Mouse (Mus musculus) v-Abl transformed pro-B cells (cell line): ENCODE data around the gene Coil.

Experiments used
- in situ Hi-C, 2 experiments: fragments of 400-800 bp; cut with MboI; formaldehyde crosslinking; loops; one replicate each; pipeline ENCODE4 v1.15.1; 2025; ENCODE audit not compliant: unreplicated experiment in 2 of 2

The Coil gene

DNA sequence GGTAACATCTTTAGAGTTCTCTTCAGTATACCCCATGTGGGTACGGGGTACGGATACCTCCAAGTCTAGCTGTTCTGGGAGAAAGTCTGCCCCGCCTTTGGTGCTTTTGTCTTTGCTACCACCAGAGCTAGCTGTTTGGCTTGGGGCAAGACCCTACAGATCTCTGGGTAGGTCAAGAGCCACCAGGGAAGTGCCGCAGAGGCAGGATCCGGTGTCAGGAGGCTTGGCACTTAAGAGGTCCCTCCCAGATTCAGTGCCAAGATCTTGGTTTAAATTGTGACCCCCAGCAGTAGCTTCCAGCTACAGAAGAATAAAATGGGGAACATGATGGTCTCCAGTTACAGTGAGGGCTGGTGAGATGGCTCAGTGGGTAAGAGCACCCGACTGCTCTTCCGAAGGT, 31.5 kb downstream of the Coil start:
- in situ Hi-C loops, result no loop called here

GRCm38 (mm10) chr11:89002068-89002467, 32.0 kb downstream of the Coil start:
- in situ Hi-C loops, result no loop called here

DNA sequence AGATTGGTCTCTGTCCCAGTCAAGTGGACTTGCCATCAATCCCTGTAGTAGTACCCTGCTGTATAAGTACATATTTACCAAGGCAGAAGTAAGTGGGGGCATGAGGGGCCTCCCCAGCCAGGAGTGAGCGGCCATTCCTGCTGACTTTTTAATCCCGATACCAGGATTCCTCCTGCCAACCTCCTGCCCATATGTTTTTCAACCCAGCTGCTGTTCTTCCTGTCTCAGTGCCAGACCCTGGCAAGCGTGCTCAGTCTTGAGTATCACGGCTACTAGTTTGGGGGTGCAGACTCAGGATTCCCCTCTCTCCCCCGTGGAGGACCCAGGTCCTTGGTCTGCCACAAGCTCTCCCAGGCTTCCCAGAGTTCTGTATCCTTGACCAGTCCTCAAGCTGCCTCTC, 32.6 kb downstream of the Coil start:
- in situ Hi-C loops, result no loop called here

- in situ Hi-C loops, result no loop called here
These were observed 33.0 kb downstream of the Coil start for GRCm38 (mm10) chr11:89003078-89003477.

- in situ Hi-C loops, result no loop called here
These were observed 33.7 kb downstream of the Coil start for GRCm38 (mm10) chr11:89003726-89004125.

GRCm38 (mm10) chr11:89005473-89005872, 35.4 kb downstream of the Coil start:
- in situ Hi-C loops, result no loop called here

- in situ Hi-C loops, result no loop called here
These were observed 36.4 kb downstream of the Coil start for GRCm38 (mm10) chr11:89006404-89006803.

- in situ Hi-C loops, result no loop called here
These were observed 37.5 kb downstream of the Coil start for GRCm38 (mm10) chr11:89007582-89007981.

- in situ Hi-C loops, result no loop called here
These were observed 39.0 kb downstream of the Coil start for GRCm38 (mm10) chr11:89009066-89009465.

DNA sequence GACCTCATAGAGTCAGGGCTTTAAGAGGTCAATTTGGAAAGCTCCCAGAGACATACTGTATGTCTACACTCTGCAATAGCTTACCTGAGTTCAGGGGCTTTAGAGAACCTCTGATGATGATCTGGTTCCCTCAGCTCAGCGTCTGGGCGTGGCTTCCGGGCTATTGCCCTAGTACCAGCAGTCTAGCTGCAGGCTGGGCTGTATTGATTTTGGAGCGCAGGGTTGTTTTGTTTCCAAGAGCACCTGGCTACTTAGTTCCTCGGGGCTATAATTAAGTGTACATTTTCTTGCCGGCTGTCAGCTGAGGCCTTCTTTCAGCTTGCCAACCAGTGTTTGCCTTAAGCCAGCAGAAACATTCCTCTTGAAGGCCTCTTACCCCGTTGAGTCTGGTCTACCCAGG, 39.4 kb downstream of the Coil start:
- in situ Hi-C loops, result no loop called here

DNA sequence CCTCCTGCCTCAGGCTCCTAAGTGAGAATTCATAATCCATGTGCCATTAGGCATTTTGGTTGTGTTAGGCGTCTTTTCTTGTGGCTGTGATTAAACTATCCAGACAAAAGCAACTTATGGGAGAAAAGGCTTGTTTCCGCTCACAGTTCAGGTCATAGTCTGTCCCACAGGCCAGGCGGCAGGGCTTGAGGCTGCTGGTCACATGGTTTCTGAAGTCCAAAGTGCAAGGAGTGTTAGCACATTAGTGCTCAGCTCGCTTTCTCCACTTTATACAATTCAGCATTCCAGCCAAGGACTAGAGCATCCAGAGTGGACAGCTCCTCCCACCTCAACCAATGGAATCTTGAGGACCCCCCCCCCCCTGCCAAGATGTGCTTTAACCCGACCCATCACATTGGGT, 42.2 kb downstream of the Coil start:
- in situ Hi-C loops, result no loop called here

DNA sequence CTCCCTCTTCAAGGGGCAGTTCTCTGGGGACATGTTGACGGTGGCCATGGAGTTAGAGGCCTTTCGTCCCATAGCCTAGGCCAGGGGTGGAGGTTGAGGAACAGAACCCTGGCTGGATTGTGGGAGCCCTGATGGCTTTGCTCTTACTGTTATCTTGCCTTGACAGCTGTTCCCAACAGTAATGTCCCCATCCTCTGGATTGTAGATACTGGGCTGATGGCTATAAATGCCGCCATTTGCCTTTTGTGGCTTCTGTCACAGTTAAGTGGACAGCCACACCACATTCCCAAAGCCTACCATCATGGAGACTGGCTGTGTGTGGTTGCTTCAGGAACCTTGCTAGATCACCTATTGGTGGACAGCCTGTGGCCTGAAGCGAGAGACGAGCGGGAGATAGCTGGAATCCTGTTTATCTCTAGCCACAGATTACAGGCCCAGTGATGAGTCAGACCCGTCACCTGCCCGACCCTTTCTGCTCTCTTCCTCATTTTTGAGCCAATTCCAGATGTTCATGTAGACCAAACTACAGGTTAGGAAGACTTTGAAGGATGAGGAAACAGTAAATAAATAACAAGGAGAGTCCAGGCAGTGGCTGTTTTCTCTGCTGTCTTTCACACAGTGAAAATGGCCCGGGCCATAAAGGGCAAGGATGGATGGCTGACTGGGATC, 47.6 kb downstream of the Coil start:
- in situ Hi-C loops, result no loop called here

DNA sequence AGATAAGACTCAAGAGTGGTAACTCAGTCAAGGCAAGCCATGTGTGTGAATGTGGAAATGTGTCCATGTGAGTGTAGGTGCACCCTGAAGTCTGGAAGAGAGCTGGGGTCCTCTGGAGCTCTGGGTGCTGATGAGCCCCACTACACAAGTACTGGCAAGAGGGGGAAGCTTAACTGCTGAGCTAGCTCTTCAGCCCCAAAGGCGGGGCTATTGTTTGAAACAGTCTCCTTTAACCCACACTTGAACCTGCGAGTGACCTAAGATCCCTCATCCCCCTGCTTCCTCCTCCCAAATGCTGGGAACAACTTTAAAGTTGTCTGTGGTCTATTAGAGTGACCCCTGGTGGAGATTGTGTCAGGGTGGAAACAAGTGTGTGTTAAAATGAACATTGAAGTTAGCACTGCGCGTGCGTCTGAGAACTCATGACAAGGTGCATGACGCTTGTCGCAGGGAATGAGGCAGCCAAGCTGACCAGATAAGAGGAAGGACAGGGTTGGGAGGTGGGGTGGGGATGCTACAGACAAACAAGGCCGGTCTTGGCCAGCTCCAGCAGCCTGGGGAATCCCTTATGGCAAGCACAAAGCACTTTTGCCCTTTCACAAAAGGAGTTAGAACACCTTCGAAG, 50.7 kb downstream of the Coil start:
- in situ Hi-C loops, result no loop called here

DNA sequence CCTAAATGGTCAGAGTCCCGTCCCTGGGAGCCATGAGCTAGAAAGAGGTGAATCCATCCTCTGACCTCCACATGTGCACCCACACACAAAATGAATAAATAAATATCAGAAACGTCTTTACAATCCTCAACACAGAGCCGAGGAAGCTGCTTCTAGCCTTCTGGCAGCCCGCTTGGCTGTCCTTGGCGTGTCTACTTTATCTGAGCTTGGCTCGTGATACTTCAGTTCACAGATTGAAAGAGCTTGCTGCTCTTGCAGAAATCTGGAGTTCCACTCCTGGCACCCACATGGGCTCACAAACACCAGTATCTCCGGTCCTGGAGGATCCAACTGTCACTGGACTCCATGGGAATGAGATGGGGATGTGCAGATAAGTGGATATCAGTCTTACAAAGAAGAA, 51.6 kb downstream of the Coil start:
- in situ Hi-C loops, result no loop called here

DNA sequence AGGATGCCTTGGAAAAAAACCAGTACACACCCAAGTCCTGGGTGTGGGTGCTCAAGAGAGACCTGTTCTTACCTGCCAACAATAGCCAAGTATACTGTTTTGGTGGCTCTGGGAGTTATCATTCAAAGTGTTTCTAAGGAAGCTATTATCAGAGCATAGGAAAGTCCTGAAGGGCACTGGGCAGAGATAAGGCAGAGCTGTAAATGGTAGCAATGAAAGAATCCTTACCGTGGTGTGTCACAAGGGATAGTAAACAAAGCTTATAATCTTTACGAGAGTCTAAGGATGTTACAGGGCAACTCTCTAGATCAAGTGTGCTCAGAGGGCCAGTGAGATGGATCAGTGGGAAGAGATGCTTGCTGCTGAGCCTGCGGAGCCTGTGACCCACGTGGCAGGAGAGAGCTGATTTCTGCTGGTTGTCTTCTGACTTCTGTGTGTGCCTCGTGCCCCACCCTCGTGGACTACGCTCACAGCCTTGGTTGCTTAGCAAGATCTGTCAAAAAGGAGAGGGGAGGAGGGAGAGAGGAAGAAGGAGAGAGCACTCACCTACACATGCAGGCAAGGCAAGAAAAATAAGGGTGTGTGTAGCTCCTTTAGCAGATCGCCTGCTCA, 52.2 kb downstream of the Coil start:
- in situ Hi-C loops, result no loop called here

DNA sequence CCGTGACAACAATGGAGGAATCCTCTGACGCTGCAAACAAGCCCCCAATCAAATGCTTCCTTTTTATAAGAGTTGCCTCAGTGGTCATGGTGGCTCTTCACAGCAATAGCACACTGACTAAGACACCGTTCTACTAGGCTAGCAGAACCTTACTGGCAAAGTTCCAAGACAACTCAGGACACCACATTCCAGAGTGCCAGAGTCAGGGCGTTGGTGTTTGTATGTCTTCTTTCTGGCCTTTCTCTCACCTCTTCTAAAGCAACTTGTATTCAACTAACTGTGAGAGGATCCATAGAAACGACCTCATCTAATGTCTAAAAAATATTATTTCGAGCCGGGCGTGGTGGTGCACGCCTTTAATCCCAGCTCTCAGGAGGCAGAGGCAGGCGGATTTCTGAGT, 53.4 kb downstream of the Coil start:
- in situ Hi-C loops, result no loop called here

DNA sequence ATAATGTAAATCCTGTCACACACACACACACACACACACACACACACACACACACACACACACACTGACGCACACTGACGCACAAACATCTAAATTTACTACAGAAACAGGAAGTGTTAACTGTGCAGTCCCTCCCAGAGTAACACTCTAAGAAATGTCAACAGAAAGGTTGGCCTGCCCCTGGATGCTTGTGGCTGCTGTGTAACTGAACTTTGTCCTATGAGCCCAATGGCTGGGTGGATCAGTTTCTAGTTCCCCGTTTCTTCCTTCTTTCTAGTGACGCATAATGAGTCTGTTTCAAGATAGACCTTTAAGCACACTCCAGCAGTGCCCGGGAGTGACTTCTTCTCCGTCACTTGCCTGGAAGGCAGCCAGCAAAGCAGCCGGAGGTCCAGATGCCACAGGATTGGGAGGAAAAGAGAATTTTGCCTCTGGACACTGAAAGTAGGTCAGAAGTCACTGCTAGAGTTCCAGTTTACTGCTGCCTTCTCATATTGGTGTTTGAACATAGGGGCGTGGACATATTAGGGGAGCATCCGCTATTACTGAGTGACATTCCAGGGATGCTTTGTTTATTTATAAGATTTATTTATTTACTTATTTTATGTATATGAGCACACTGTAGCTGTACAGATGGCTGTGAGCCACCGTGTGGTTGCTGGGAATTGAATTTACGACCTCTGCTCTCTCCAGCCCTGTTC, 54.3 kb downstream of the Coil start:
- in situ Hi-C loops, result no loop called here

DNA sequence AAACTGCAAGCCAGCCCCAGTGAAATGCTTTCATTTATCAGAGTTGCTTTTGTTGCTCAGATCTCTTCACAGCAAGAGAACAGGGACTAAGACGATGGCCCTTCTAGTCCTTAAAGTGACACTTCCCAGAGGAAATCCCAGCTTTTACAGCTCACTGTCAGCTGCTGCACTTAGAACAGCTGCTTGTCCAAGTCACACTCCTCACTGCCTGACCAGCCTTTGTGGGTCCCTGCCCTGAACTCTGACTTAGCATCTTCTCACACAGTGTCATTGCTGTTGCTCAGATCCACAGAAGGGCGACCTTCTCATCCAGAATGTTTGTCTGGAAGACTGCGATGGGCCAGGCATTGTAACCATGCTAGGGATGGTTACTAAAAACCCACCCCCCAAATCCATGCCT, 55.6 kb downstream of the Coil start:
- in situ Hi-C loops, result loop anchor here in 1 of 2 experiments (5.0 kb wide), 1 partner anchor 47 kb away; the partner anchor contains the start of gene Gm525

DNA sequence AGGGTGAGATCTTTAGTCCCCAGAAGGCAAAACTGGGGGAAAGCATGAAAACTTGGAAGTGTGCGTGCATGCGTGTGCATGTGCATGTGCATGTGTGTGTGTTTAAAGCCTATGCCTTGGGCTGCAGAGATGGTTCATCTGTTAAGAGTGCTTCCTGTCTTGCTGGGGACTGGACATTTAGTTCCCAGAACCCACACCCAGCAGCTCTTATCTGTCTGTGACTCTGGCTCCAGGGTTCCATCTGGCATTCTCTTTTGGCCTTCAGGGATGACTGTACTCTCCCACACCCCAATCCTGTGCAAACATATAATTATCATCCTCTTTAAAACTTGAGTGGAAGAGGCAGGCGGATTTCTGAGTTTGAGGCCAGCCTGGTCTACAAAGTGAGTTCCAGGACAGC, 56.1 kb downstream of the Coil start:
- in situ Hi-C loops, result loop anchor here in 1 of 2 experiments (5.0 kb wide), 1 partner anchor 46 kb away; the partner anchor contains the start of gene Gm525

- in situ Hi-C loops, result loop anchor here in 1 of 2 experiments (5.0 kb wide), 1 partner anchor 44 kb away; the partner anchor contains the start of gene Gm525
These were observed 57.9 kb downstream of the Coil start for GRCm38 (mm10) chr11:89027955-89028361.

GRCm38 (mm10) chr11:89028871-89029405, 58.9 kb downstream of the Coil start:
- in situ Hi-C loops, result loop anchor here in 1 of 2 experiments (5.0 kb wide), 1 partner anchor 43 kb away; the partner anchor contains the start of gene Gm525
